Mouse (Mus musculus) adrenal gland, adult 18-20 months (tissue): ENCODE measurements around the gene Usp20. TPM values are rescaled to one million over a fixed set of nuclear protein-coding genes. Genes with fewer than 3 reads are reported as not detected.
"Not testable (repeated sequence)": the region's sequence is repeated elsewhere in the genome, so short reads cannot be mapped to it uniquely, and the experiment has no call there.

Experiments used
- DNase-seq, 2 experiments: peaks; one replicate each; pipeline ENCODE4 v3.0.0; 2021 to 2022; ENCODE audit warnings: low spot score in 2 of 2
- long read RNA-seq, 2 experiments: library from polyadenylated mRNA; stranded (forward); transcript quantifications; one replicate each; pipeline ENCODE4 v2.0.0; 2021
- total RNA-seq, 2 experiments: library from RNA; stranded (reverse); gene quantifications; 1 replicate in 1 of 2; 2 replicates in 1 of 2; pipeline ENCODE4 v1.2.3; 2021

Gene Usp20
- total RNA-seq = 10 to 100 TPM; 23.7 to 29.7 TPM
- long read RNA-seq, experiment 1, full-length matches to known transcripts = 29 of 40 reads
- long read RNA-seq, experiment 1, partial matches to known transcripts = 4 of 40 reads
- long read RNA-seq, experiment 1, other reads (novel, unspliced or antisense) = 7 of 40 reads
- long read RNA-seq, experiment 2, full-length matches to known transcripts = 17 of 50 reads
- long read RNA-seq, experiment 2, partial matches to known transcripts = 23 of 50 reads
- long read RNA-seq, experiment 2, other reads (novel, unspliced or antisense) = 10 of 50 reads

GRCm38 (mm10) chr2:30981790-30982513 lies at the start of gene Usp20, which contains the start of gene BC005624:
Usp20 (plus strand) TSS chr2:30982279.
BC005624 (minus strand) TSS chr2:30982201.
- peak; percentile 95 to 98 for DNase-seq

DNA sequence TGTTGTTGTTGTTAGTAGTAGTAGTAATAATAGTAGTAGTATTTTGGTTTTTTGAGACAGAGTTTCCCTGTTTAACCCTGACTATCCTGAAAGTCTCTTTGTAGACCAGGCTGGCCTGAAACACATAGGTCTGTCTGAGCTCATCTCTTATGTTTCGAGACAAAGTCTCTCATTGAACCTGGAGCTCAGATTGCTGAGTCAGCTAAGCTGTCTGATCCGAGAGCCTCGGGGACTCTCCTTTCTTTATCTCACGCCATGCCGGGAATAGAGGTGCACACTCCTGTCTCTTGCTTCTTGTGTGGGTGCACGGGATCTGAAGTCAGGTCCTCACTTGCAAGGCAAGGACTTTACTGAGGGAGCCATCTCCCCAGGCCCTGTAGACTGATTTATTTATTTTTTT lies 49.0 kb upstream of the Usp20 start:
- no peak for DNase-seq

- DNase-seq = peak; percentile 73 to 75
Measured at GRCm38 (mm10) chr2:30933917-30934450, 48.1 kb upstream of the Usp20 start.

DNA sequence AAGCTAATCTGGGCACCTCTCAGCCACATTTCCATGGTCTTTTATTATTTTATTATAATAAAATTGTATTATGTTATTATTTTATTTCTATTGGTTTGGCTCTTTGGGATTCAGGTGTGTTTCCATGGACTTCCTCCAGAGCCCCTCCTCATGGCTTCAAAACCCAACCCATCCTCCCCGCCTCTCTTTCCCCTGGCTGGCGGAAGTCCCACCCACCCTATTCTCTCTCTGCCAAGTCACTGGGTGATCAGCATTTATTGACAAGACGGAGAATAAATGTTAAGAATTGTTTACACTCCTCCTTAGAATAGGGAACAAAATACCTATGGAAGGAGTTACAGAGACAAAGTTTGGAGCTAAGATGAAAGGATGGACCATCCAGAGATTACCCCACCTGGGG lies 45.3 kb upstream of the Usp20 start:
- DNase-seq = no peak

DNA sequence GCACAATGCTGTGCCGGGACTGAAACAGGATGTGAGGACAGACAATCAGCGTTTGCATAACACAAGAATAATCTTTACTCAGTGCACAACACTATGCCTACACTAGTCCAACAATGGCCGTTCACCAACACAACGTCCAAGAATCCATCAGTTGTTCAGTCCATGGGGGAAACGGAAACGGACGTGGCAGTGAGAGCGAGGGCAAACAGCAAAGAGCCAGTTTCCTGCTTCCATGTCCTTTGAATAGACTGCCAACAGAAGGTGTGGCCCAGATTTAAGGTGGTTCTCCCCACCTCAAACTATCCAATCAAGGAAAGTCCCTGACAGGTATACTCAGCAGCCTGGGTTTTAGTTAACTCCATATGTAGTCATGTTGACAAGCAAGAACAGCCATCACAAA lies 44.3 kb upstream of the Usp20 start:
- no peak for DNase-seq

DNA sequence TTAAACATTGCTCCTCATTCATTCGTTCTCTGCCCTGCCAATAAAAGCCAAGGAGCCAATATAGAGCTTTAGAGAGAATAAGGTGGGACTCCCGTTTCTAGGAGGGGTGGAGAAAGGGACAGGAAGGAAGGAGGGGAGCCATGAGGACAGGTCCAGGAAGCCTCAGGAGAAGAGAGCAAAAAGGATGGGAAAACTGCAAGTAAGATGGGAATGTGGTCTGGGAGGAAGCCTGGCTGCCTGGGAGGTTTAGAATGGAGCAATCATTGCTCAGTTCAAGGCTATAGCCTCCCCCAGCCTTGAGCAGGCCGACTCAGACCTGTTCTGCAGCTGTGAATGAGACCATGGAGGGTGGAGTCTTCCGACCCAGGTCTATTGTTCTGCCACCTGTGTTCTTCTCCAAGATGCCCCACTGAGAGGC lies 43.5 kb upstream of the Usp20 start:
- no peak for DNase-seq

DNA sequence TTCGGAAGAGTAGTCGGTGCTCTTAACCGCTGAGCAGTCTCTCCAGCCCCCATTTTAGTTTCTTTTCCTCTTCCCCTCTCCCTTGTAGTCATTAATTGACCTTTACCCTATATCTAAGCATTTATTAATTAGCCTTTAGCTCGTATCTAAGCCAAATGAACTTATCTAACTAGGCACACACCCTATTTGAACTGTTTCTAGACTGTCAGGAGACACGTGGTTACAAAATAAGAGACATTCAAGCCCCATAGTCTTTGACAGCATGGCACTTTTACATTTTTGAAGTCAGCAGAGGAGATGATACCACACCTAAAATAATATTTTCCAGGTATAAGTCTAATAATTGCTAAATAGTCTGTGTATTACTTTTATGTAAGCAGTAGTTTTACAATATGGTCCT lies 40.5 kb upstream of the Usp20 start:
- DNase-seq = no peak

DNA sequence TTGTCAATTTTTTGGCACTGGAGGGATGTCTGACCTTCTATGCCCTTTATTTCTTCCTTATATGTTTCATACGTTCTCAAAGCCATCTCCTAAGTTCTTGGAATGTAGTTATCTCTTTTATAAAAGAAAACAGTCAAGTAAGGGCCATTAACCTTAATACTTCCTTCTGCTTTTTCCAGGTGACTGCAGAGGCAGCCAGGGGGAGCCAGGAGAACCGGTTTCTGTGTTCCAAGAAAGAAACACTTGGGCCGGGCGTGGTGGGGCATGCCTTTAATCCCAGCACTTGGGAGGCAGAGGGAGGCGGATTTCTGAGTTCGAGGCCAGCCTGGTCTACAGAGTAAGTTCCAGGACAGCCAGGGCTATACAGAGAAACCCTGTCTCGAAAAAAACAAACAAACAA lies 40.0 kb upstream of the Usp20 start:
- DNase-seq = not testable (repeated sequence)

GRCm38 (mm10) chr2:30942603-30943011 lies 39.5 kb upstream of the Usp20 start:
- DNase-seq = peak in 1 of 2 experiments; percentile 51

GRCm38 (mm10) chr2:30952457-30952823 lies 29.6 kb upstream of the Usp20 start:
- DNase-seq = no peak

GRCm38 (mm10) chr2:30952824-30953490 lies 29.1 kb upstream of the Usp20 start, which contains the start of gene Tor1b:
Tor1b (plus strand) TSS chr2:30952959.
- peak; percentile 73 to 79 for DNase-seq

- no peak for DNase-seq
Measured at GRCm38 (mm10) chr2:30954797-30955196, 27.3 kb upstream of the Usp20 start.

DNA sequence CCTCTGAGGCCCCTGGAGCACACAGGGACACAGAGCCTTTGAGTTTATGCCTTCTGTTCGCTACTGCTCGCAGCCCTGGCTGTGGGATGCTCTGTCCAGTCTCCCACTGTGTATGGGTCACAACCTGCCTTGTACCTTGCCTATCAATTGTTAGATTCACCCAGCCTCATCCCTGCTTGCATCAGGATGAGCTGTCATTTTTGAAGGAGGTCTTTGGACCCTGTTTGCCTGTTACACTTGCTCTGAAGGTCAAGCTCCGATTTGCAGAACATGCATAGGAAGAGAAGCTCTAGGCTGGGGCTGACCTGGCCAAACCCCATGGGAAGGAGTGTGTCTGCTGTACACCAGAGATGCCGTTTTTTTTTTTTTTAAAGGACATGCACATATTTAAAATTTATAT lies 24.6 kb upstream of the Usp20 start:
- no peak for DNase-seq

- no peak for DNase-seq
Measured at GRCm38 (mm10) chr2:30958726-30959125, 23.4 kb upstream of the Usp20 start.

DNA sequence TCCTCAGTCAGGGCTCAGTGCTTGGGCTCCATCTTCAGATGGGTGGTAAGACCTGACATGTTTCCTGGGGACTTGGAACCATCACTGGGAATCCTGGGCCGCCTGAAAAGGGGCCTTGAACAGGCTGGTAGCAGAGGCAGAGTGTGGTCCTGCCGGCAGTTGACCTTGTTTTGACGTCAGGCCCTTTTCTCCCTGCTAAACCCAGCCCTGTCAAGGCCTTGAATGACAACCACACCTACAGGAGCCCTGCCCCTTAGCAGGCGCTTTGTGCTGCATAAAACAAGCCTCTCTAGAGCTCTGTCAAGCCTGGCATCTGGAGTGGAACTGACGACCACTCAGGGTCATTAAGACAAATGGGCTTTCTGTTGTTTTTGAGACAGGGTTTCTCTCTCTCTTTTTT lies 22.2 kb upstream of the Usp20 start:
- no peak for DNase-seq

DNA sequence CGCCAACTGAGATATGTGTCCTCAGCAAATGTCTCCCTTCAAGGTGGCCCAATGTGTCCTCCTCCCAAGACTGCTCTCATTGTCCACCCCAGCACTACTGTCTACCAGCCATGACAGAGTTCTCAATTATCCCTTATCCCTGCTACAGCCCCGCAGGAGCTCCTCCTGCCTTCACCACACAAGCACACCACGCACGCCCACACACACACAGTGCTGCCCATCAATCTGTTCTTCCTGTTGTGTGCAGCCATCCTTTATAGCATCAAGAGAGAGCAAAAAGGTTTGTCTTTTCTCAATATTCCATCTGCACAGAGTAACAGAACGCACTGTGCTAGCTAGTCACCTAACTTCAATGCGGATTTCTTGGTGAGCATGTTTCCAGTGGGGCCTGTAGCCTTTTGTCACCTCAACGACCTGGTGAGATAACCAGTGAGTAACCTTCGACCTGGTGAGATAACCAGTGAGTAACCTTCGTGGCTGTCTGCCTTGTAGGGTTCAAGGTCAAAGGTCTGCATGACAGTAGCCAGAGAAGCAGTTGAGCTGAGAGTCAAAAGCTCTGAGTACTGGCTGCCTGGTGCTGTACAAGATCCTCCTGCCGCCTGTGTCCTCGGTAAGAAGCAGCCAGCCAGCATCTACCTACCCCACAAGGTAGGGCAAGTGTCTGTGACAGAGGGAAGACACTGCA lies 19.4 kb upstream of the Usp20 start:
- no peak for DNase-seq

GRCm38 (mm10) chr2:30965627-30966026 lies 16.5 kb upstream of the Usp20 start:
- DNase-seq = no peak

DNA sequence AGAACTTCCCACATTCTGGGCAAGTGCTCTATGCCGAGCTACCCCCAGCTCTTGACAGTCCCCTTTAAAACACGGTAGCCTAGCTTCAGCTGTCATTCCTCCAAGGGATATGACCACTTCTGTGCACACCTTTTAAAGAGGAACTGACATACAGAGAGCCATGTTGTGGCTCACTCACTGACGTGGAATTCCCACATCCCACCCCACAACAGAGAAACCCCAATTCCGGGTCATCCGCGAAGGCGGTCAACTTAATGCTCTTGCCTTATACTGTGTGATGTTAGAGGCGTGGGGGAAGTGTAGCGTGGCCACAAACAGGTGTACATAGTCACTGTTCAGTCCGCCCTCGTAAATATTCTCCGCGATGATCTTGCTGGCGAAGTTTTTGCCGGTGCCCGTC lies 15.3 kb upstream of the Usp20 start:
- no peak for DNase-seq

GRCm38 (mm10) chr2:30967352-30968327 lies 14.4 kb upstream of the Usp20 start, which contains the start of gene Tor1a:
Tor1a (minus strand) TSS chr2:30967933.
- peak; percentile 85 to 86 for DNase-seq

- DNase-seq = no peak
Measured at GRCm38 (mm10) chr2:30983024-30983423, 945 bp downstream of the Usp20 start.
